Mouse (Mus musculus) midbrain, postnatal 0 days (tissue): ENCODE data around the gene 2700097O09Rik. TPM values are rescaled to one million over a fixed set of nuclear protein-coding genes. Genes with fewer than 3 reads are reported as not detected.
"Not testable (repeated sequence)": the region's sequence is repeated elsewhere in the genome, so short reads cannot be mapped to it uniquely, and the experiment has no call there.

Experiments used
- ATAC-seq: fragments of 200-750 bp; cut with Nextera tagmentation; 2 replicates; pipeline ENCODE4 v1.8.0; 2017; ENCODE audit warnings: moderate number of reproducible peaks, mild to moderate bottlenecking, moderate TSS enrichment, moderate library complexity; ENCODE audit not compliant: low FRiP score
- DNase-seq: peaks from one replicate; pipeline ENCODE4 v3.0.0-alpha.2; 2015; ENCODE audit warnings: low spot score
- H3K27ac ChIP-seq: fragments of 300-500 bp; sonication (generic); 2 replicates; pipeline ENCODE4 v1.5.1; 2014; ENCODE audit warnings: low read depth, mild to moderate bottlenecking, low read length, mixed read lengths
- H3K27me3 ChIP-seq: fragments of 300-500 bp; sonication (generic); 2 replicates; pipeline ENCODE4 v1.6.1; 2014; ENCODE audit warnings: low read length, control low read depth, mixed read lengths; ENCODE audit not compliant: insufficient read depth
- H3K36me3 ChIP-seq: fragments of 300-500 bp; sonication (generic); 2 replicates; pipeline ENCODE4 v1.6.1; 2014; ENCODE audit warnings: low read length, control low read depth, mixed read lengths; ENCODE audit not compliant: insufficient read depth
- H3K4me1 ChIP-seq: fragments of 300-500 bp; sonication (generic); 2 replicates; pipeline ENCODE4 v1.6.1; 2014; ENCODE audit warnings: mild to moderate bottlenecking, control low read depth, antibody characterized with exemption, low read length, mixed read lengths; ENCODE audit not compliant: insufficient read depth
- H3K4me2 ChIP-seq: fragments of 300-500 bp; sonication (generic); 2 replicates; pipeline ENCODE4 v1.6.1; 2014; ENCODE audit warnings: low read depth, mild to moderate bottlenecking, low read length, mixed read lengths; ENCODE audit not compliant: poor library complexity, severe bottlenecking
- H3K4me3 ChIP-seq: fragments of 300-500 bp; sonication (generic); 2 replicates; pipeline ENCODE4 v1.5.1; 2014; ENCODE audit warnings: low read depth, mild to moderate bottlenecking, low read length, moderate library complexity
- H3K9ac ChIP-seq: fragments of 300-500 bp; sonication (generic); replicated peaks from 2 replicates; pipeline ENCODE4 v1.6.1; 2014; ENCODE audit warnings: mild to moderate bottlenecking, low read length, moderate library complexity, mixed read lengths; ENCODE audit not compliant: poor library complexity, severe bottlenecking
- H3K9me3 ChIP-seq: fragments of 300-500 bp; sonication (generic); 2 replicates; pipeline ENCODE4 v1.6.1; 2016; ENCODE audit warnings: low read length, control low read depth
- WGBS: fragments of 180-500 bp; shearing (Covaris S2); extraction: QIAGEN DNeasy Blood & Tissue Kit; methylation state at CpG from one replicate; pipeline ENCODE4 v1.1.7; 2014; 5-methylcytosine and 5-hydroxymethylcytosine counted together
- polyA plus RNA-seq: library from polyadenylated mRNA; unstranded; fragments of >200 nt; fragmentation: Nextera tagmentation; extraction: Ambion mirVana; gene quantifications from 2 replicates; pipeline ENCODE4 v1.2.1, GENCODE M21; 2015
- total RNA-seq: library from RNA; depleted of rRNA; stranded (reverse); fragments of >200 nt; gene quantifications from 2 replicates; pipeline ENCODE4 v1.2.3, GENCODE M21; 2014; rRNA removed

Gene 2700097O09Rik
- total RNA-seq (10.9 and 12.4 TPM in 2 replicates), polyA plus RNA-seq (16.6 and 18.5 TPM in 2 replicates)

DNA sequence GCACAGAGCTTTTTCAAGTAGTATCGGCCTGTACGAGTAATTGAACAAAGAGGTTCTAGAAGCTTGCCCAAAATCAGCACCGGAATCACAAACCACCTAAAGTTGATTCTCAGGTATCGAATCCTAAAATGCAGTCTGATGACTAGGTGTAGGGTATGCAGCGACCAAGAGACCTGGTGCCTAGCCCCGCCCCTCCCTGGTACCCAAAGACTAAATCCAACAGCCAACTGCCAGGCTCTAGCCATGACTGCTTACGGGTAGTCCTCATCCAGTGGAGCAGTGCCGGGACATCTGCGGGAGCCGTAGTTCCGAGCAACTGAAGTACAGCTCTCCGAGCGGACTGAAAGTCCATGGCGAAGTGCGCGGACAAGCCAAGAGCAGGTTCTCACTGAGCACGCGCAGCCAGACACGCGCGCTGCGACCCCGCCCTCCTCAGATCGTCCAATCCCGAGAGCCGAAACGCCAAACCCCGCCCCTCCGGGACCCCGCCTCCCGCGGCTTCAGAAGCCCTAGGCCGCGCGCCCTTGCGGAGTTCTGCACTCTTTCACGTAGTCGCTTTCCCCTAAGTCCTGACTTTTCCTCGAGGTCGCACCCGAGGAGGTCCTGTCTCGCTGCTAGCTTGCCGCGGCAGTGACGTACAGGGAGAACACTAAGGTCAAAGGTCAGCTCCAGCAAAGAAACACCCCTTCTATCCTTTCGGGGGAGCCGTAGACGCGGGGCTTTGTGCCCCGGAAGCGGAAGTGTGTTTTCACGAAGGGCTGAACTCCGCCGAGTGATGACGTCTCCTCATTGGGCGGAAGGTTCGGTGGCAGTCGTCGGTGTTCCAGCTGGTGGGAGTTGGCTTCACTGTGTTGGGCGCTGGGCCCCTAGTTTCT, at the start of gene 2700097O09Rik, which contains the start of gene Srp54a:
Gene 2700097O09Rik (minus strand): TSS at position 385 of the 875 bp plus-strand sequence.
Gene Srp54a (plus strand): TSS at position 537 of the 875 bp plus-strand sequence.
- ATAC-seq, result peak; percentile 98
- Histone ChIP-seq H3K27ac (peak within 1 kb of the TSS; percentile 38; the same call in 1 of the 2 replicates), H3K9ac (peak within 1 kb of the TSS; percentile 59), H3K4me2 (peak within 1 kb of the TSS; percentile 48), H3K4me3 (peak within 1 kb of the TSS; percentile 58)
- DNase-seq, result peak; percentile 96
- not testable (repeated sequence) for H3K27me3 ChIP-seq, H3K36me3 ChIP-seq, H3K9me3 ChIP-seq, H3K4me1 ChIP-seq
- under 1% methylated on average over 52 of the region's 60 CpGs for WGBS

DNA sequence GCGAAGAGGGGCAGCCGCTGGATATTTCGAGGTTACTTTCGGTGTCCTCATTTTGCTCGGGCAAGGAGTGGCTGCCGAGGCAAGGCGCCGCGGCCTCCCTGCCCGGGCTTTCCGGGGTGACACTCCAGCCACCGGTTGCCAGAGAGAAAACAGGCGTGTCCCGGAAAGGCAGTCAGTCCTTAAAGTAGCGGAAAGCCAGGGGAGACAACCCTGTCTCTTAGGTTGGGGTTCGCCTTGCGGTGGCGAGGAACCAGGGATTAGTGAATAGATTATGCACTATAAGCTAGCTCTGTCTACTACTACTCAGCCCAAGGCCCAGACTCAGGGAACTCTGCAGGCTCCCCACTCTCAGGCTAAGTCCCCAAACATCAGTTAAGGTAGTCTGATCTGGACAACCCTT, 44.8 kb upstream of the 2700097O09Rik start:
- not testable (repeated sequence) for H3K4me1 ChIP-seq, H3K27ac ChIP-seq, H3K4me3 ChIP-seq, H3K9ac ChIP-seq, H3K4me2 ChIP-seq, H3K27me3 ChIP-seq, H3K36me3 ChIP-seq, H3K9me3 ChIP-seq, DNase-seq
- peak; percentile 68 for ATAC-seq
- no CpG with 5 or more reads among the region's 18 CpGs for WGBS

DNA sequence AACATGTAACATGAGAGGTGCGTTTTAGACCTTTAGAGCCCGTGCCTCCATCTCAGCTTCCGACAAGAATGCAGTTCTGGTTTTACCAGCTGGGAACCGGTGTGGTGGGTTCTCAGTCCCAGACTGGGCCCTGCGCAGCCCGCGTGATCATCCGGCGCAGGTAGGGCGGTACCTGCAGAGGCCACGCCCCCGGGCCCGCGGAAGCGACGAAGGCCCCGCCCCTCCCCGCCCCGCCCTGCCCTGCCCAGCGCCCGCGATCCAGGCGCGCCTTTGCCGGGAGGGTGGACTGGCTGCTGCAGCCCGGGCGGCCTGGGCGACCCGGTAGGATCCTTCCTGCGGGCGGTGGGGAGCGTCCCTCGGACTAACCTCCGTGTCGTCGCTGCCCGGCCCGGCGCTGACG, 44.3 kb upstream of the 2700097O09Rik start, which contains the start of gene Fam177a:
Gene Fam177a (plus strand): TSS at position 228 of the 400 bp plus-strand sequence.
- DNase-seq, H3K4me3 ChIP-seq, H3K27me3 ChIP-seq, H3K9me3 ChIP-seq, H3K36me3 ChIP-seq, H3K9ac ChIP-seq, H3K4me2 ChIP-seq, H3K4me1 ChIP-seq, H3K27ac ChIP-seq: not testable (repeated sequence)
- ATAC-seq, result peak; percentile 97
- no CpG with 5 or more reads among the region's 40 CpGs for WGBS

DNA sequence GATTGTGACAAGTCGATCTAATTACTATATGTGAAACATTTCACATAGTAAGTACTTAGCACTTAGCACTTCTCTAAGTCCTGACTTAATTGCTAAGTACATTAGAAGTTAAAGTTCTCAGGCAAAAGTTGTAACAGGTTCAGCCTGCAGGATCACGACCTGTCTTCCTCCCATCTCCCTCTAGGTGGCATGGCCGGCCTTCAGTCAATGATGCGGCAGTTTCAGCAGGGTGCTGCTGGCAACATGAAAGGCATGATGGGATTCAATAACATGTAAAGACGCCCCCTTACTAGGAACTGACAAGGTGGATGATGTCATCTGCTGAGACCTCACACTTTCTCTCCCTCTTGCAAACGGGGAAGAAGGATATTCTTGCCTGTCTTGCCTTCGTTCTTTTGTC, 32.7 kb upstream of the 2700097O09Rik start:
- not testable (repeated sequence) for H3K4me2 ChIP-seq, H3K27ac ChIP-seq, ATAC-seq, H3K27me3 ChIP-seq, H3K4me3 ChIP-seq, DNase-seq, H3K4me1 ChIP-seq, H3K9me3 ChIP-seq, H3K36me3 ChIP-seq, H3K9ac ChIP-seq
- WGBS, result no CpG with 5 or more reads among the region's 7 CpGs

DNA sequence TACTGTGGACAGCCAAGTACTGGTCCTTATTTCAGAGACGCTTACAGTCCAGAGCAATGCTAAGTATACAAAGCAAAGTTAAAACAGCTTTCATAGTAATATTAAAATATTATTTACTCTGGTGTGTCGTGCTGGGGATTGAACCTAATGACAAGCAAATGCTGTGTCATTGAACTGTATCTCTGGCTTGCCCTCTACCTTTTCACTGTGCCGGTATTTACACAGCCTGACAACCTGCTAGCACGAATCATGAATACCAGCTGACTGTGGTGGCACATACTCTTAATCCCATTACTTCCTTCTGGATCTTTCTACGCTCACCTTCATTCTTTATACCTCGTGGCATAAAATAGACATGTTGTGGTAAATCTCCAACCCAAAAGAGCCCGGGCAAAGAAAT, 12.2 kb upstream of the 2700097O09Rik start:
- 100% methylated on average over 1 of the region's 7 CpGs for WGBS

DNA sequence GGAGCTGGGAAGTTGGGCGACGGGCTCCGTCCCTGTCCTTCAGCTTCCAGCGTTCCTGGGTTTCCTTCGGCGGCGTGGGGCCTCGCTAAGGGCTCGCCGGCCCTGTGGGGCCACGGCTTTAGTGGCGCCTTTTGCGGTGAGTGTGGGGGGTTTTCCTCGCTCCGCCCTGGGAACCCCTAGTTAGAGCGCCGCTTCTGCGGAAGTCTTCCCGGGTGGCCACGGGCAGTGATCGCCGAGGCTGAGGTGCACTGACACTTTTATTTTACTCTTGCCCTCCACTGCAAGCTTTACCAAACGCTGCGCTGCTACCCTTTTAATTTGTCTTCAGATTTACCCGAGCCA, 662 bp upstream of the 2700097O09Rik start:
- H3K9me3 ChIP-seq, H3K4me1 ChIP-seq, H3K27me3 ChIP-seq, DNase-seq, H3K36me3 ChIP-seq: not testable (repeated sequence)
- H3K27ac ChIP-seq, result peak overlapping the region; percentile 38; the same call in 1 of the 2 replicates
- peak; percentile 66 for ATAC-seq
- peak overlapping the region; percentile 59; the same call in 1 of the 2 replicates for H3K9ac ChIP-seq
- under 1% methylated on average over 25 of the region's 25 CpGs for WGBS
- H3K4me2 ChIP-seq, result peak overlapping the region; percentile 36
- H3K4me3 ChIP-seq, result peak overlapping the region; percentile 58

More for the DNA sequence above, 12.2 kb upstream of the 2700097O09Rik start:
- not testable (repeated sequence) for H3K4me1 ChIP-seq, H3K9me3 ChIP-seq, H3K36me3 ChIP-seq, H3K9ac ChIP-seq, ATAC-seq, H3K27ac ChIP-seq, H3K4me3 ChIP-seq, H3K4me2 ChIP-seq, DNase-seq, H3K27me3 ChIP-seq
